Mouse (Mus musculus) lung, postnatal 0 days (tissue): ENCODE results near the gene Fktn.

Source experiments
- CTCF ChIP-seq: IDR thresholded peaks from 2 replicates; pipeline ENCODE4 v1.5.1; 2016; ENCODE audit warnings: antibody characterized with exemption, mild to moderate bottlenecking
- EP300 ChIP-seq: IDR thresholded peaks from 2 replicates; pipeline ENCODE4 v1.6.1; 2016; ENCODE audit warnings: antibody characterized with exemption, mild to moderate bottlenecking, control low read depth

DNA sequence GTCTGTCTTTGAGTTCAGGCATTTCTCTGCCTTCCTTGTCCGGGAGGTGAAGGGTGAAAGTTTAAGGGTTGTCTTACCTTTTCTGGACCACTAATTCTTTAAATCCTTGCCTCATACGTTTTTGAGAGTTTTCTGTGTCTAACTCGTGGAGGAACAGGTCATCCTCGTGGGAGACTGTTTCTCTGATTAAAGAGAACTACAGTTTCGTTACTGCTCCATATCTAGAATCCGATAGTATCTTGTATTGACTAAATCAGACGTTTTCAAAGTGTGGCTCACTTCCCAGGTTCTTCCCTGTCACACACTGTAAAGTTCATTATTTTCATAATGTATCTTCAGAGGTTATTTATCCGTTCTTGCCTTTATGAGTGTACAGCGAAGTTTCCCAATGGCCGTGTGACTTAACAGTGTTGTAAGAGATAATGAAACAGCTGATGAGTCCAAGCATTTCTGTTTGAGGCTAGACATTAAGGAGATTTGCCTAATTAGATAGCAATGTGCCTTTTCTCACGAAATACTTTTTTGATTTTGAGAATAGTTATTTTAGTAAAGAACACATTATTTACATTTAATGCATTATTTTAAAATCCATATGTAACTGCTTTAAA is 112.9 kb downstream of the Fktn start:
- no peak for TF ChIP-seq CTCF
- TF ChIP-seq EP300, result no peak
